Comparison of ENCODE assay signal across 28 mouse cellular contexts in the genomic region with DNA sequence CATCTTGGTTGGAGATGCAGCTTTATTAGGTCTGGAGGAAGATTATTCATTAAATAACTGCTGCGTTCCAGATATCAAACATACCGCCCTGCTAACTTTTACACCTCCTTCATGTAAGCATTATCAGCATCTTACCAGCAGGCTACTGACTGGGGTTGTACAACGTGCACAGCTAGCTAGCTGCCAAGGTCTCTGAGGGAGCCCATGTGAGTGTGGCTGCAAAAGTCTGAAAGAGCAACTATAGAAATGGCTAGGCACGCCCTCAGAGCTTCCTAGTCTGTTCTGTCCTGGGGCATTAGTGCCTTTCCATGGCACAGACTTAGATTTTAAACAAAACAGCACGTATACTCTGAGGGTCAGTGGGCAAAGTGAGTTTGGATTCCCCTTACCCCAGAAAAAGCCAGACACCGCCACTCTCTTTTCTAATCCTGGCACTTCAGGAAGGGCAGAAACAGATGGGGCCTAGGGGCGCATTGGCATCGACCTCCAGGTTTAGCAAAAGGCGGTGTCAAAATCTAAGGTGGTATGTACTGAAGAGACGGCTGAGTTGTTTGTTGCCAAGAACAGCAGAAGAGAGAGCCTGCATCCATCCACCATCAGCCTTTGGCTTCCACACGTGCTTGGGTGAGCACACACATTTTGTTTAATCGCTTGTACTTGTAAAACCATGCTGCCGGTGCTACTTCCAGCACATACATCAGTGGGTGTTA.
DNase-seq lines count a peak whose midpoint lies in the region; ATAC-seq and TF ChIP-seq lines count a peak whose summit lies in the region.
"Had no signal": no experiment of that assay in that cellular context is flagged by ENCODE, and none has a peak within 500 bp of the region (broad histone marks: within the 10 kb centered on the region; RNA-seq: fewer than 3 reads in every experiment).

No protein-coding gene starts in this region.

- peak; percentile 30 for DNase-seq in hindbrain, postnatal 0 days (ENCODE audit: low spot score)
- no peak for DNase-seq in hindbrain, embryonic 11.5 days (ENCODE audit: low spot score)
- DNase-seq in ZHBTc4 (ENCODE audit: low read depth, low spot score) = peak; percentile 21
- DNase-seq in c-Kit-positive CD71-positive TER-119-positive erythroid progenitor cells, embryonic 14.5 days (ENCODE audit: low spot score) = no peak
- DNase-seq: adrenal gland, adult 8-10 months; cerebellum, adult 9-10 months; gastrocnemius, postnatal 10 days; heart, postnatal 14 days; kidney, adult 2 months; liver; lung, postnatal 4 days; thymus, adult 2 months; thymus, postnatal 4 days had no signal

- no peak overlapping the region for H3K4me2 ChIP-seq in hindbrain, postnatal 0 days (ENCODE audit: low read depth, low read length)
- no peak overlapping the region for H3K4me2 ChIP-seq in hindbrain, embryonic 11.5 days (replicated peaks; ENCODE audit: low read depth, low read length)
- no peak overlapping the region for H3K4me2 ChIP-seq in forebrain, embryonic 13.5 days
- H3K4me2 ChIP-seq: embryonic facial prominence, embryonic 12.5 days; heart, embryonic 13.5 days; hindbrain, embryonic 14.5 days; liver, embryonic 15.5 days; lung, embryonic 15.5 days; midbrain, embryonic 11.5 days; neural tube, embryonic 15.5 days had no signal

- no peaks in the 10 kb centered on the region for H3K9me3 ChIP-seq in hindbrain, postnatal 0 days (ENCODE audit: low read length)
- H3K9me3 ChIP-seq in hindbrain, embryonic 11.5 days (ENCODE audit: control insufficient read depth, low read length) = no peaks in the 10 kb centered on the region
- no peaks in the 10 kb centered on the region for H3K9me3 ChIP-seq in forebrain, embryonic 13.5 days (replicated peaks)
- H3K9me3 ChIP-seq: embryonic facial prominence, embryonic 12.5 days; heart, embryonic 13.5 days; limb, embryonic 10.5 days; liver, embryonic 15.5 days; lung, embryonic 15.5 days; neural tube, embryonic 15.5 days had no signal

- H3K4me3 ChIP-seq in hindbrain, postnatal 0 days (ENCODE audit: low read length) = no peak overlapping the region
- no peak overlapping the region for H3K4me3 ChIP-seq in hindbrain, embryonic 11.5 days (ENCODE audit: low read depth, low read length)
- H3K4me3 ChIP-seq in forebrain, embryonic 13.5 days = no peak overlapping the region
- H3K4me3 ChIP-seq: embryonic facial prominence, embryonic 12.5 days; erythroblast, embryonic 14.5 days; heart, embryonic 13.5 days; left cerebral cortex, adult 2 months; limb, embryonic 10.5 days; liver, embryonic 15.5 days; lung, embryonic 15.5 days; neural tube, embryonic 15.5 days had no signal

- H3K27ac ChIP-seq in hindbrain, postnatal 0 days = peak overlapping the region; percentile 73
- no peak overlapping the region for H3K27ac ChIP-seq in hindbrain, embryonic 11.5 days (ENCODE audit: low read depth, low read length)
- peak overlapping the region; percentile 86 for H3K27ac ChIP-seq in forebrain, embryonic 13.5 days
- H3K27ac ChIP-seq: embryonic facial prominence, embryonic 12.5 days; heart, embryonic 13.5 days; kidney, postnatal 0 days; left cerebral cortex, adult 2 months; liver, embryonic 15.5 days; lung, embryonic 15.5 days; neural tube, embryonic 15.5 days; stomach, postnatal 0 days had no signal

- no peak overlapping the region for H3K9ac ChIP-seq in hindbrain, postnatal 0 days (replicated peaks; ENCODE audit: low read length)
- no peak overlapping the region for H3K9ac ChIP-seq in hindbrain, embryonic 11.5 days (ENCODE audit: low read depth, low read length)
- H3K9ac ChIP-seq in forebrain, embryonic 13.5 days = no peak overlapping the region; the same call in 1 of the 2 replicates
- H3K9ac ChIP-seq: embryonic facial prominence, embryonic 12.5 days; heart, embryonic 13.5 days; hindbrain, embryonic 14.5 days; liver, embryonic 15.5 days; lung, embryonic 15.5 days; neural tube, embryonic 15.5 days had no signal

- 57% methylated on average over 13 of the region's 13 CpGs for WGBS in hindbrain, postnatal 0 days
- 83% methylated on average over 13 of the region's 13 CpGs for WGBS in hindbrain, embryonic 11.5 days
- WGBS in forebrain, embryonic 13.5 days = 63% methylated on average over 13 of the region's 13 CpGs

- TF ChIP-seq CTCF in hindbrain, postnatal 0 days (IDR thresholded peaks at IDR 0.05; ENCODE audit: low read depth) = no peak

- H3K27me3 ChIP-seq in hindbrain, postnatal 0 days (ENCODE audit: insufficient read depth, low read length) = 0 out of 2 replicates have a peak, but pooled peaks cover 7% of the 10 kb centered on the region
- peaks cover 87% of the 10 kb centered on the region for H3K27me3 ChIP-seq in hindbrain, embryonic 11.5 days (ENCODE audit: control insufficient read depth, insufficient read depth, low read length)
- peaks cover 73% of the 10 kb centered on the region for H3K27me3 ChIP-seq in forebrain, embryonic 13.5 days
- H3K27me3 ChIP-seq: embryonic facial prominence, embryonic 12.5 days; liver, embryonic 15.5 days; lung, embryonic 15.5 days had no signal

- H3K4me1 ChIP-seq in hindbrain, postnatal 0 days (ENCODE audit: insufficient read depth, low read length) = peaks cover 14% of the 10 kb centered on the region
- 0 out of 2 replicates have a peak, but pooled peaks cover 2% of the 10 kb centered on the region for H3K4me1 ChIP-seq in hindbrain, embryonic 11.5 days (replicated peaks; ENCODE audit: control insufficient read depth, insufficient read depth, low read length)
- H3K4me1 ChIP-seq in forebrain, embryonic 13.5 days = peaks cover 38% of the 10 kb centered on the region

- no peak for ATAC-seq in hindbrain, postnatal 0 days
- ATAC-seq in hindbrain, embryonic 11.5 days (ENCODE audit: low FRiP score) = no peak
- no peak; the same call in 1 of the 2 replicates for ATAC-seq in forebrain, embryonic 13.5 days
- peak; percentile 82 for ATAC-seq in megakaryocyte-erythroid progenitor cell, adult 5-6 weeks (replicated peaks; ENCODE audit: low FRiP score, low TSS enrichment, poor library complexity, severe bottlenecking)
- no peak for ATAC-seq in erythroblast, adult 5-6 weeks (replicated peaks; ENCODE audit: low FRiP score, poor library complexity, severe bottlenecking)

- H3K36me3 ChIP-seq in hindbrain, postnatal 0 days (ENCODE audit: insufficient read depth, low read length) = no peaks in the 10 kb centered on the region
- H3K36me3 ChIP-seq in hindbrain, embryonic 11.5 days (ENCODE audit: control insufficient read depth, insufficient read depth, low read length) = no peaks in the 10 kb centered on the region
- no peaks in the 10 kb centered on the region for H3K36me3 ChIP-seq in forebrain, embryonic 13.5 days (ENCODE audit: poor library complexity, severe bottlenecking)
- H3K36me3 ChIP-seq: embryonic facial prominence, embryonic 12.5 days; heart, embryonic 13.5 days; limb, embryonic 10.5 days; liver, embryonic 15.5 days; lung, embryonic 15.5 days; neural tube, embryonic 15.5 days had no signal

Comparison
In these comparisons a context has a peak if more than half of its experiments do, and no peak if none do; other contexts are left out.
1. DNase-seq: peak in hindbrain, postnatal 0 days (single experiment) and ZHBTc4 (single experiment); none in hindbrain, embryonic 11.5 days (single experiment) and c-Kit-positive CD71-positive TER-119-positive erythroid progenitor cells, embryonic 14.5 days (single experiment).